Mouse (Mus musculus) heart, postnatal 14 days (tissue): ENCODE measurements around the gene Lag3. TPM values are rescaled to one million over a fixed set of nuclear protein-coding genes. Genes with fewer than 3 reads are reported as not detected.
A peak's percentile ranks its signal among the peaks of the same experiment; 100 is the strongest.

Source experiments
- DNase-seq, 2 experiments: peaks; one replicate each; pipeline ENCODE4 v3.0.0; 2021 to 2022
- intact Hi-C: fragments of 180-260 bp; cut with DNase I; formaldehyde crosslinking; loops from one replicate; pipeline ENCODE4 v1.15.1; 2025
- total RNA-seq, 2 experiments: library from RNA; stranded (reverse); gene quantifications; 2 replicates each; pipeline ENCODE4 v1.2.3; 2021

Lag3 gene
- total RNA-seq, 2 experiments from 2014 or later: 0.62 to 0.80 TPM

DNA sequence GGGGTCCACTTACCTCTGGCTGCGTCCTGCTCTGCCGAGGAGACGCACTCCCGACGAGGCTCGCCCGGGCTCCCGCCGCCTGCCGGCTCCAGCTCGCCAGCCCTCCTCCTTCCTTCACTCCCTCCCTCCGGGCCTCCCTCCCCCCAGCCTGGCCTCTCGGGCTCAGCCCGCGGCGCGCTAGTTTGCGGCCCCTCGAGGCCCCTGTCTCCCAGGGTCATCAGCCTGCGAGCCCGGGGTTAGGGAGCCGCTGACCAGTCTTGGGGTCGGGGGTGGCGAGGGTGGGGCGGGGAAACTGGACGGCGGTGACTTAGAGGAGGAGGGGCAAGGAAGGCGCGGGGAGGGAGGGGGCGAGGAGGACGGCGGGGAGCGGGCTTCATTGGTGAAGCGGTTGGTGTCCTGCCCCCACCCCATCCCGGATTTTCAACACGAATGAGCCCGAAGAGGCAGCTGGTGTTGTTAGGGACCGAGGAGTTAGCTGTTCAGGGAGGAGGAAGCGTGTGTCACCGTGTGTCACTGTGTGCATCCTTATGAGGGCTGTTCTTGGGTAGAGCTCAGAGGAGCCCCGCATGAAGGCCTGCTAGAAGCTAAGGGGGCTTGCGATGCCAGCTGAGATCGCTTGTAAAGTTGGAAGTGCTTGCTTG, 47.7 kb downstream of the Lag3 start, which contains the start of gene Gpr162:
TSS of gene Gpr162 (minus strand) at position 326 of the 641 bp plus-strand sequence.
- intact Hi-C loops: loop anchor here (5.0 kb wide), 1 partner anchor 219 kb away; no protein-coding TSS in a partner anchor
- DNase-seq: peak; percentile 66 to 73

GRCm38 (mm10) chr6:124863125-124863657, 48.3 kb downstream of the Lag3 start:
- intact Hi-C loops: loop anchor here (5.0 kb wide), 1 partner anchor 219 kb away; no protein-coding TSS in a partner anchor
- no peak for DNase-seq

- no peak for DNase-seq
- intact Hi-C loops: loop anchor here (5.0 kb wide), 1 partner anchor 220 kb away; no protein-coding TSS in a partner anchor
Measured at GRCm38 (mm10) chr6:124862406-124863124, 48.9 kb downstream of the Lag3 start.

DNA sequence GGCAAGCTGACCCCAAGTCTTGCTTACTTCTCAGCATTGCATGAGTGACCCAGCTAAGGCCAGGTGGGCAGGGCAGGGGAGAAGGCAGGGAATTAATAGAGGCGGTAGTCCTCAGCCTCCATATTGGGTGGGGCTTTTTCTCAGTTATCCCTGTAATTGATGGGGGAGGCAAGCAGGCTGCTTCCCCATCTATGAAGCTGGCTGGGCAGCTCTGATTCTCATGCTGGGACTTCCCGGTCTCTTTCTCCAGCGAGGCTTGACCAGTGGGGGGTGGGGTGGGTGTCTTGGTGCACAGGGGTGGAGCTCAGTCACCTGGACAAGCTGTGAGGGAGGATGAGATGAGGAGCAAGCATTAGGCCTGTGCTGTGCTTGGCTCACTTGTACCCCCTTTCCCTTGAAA, 49.7 kb downstream of the Lag3 start:
- intact Hi-C loops: loop anchor here (2.0 to 5.0 kb wide), 2 partner anchors 41 to 220 kb away; no protein-coding TSS in a partner anchor

DNA sequence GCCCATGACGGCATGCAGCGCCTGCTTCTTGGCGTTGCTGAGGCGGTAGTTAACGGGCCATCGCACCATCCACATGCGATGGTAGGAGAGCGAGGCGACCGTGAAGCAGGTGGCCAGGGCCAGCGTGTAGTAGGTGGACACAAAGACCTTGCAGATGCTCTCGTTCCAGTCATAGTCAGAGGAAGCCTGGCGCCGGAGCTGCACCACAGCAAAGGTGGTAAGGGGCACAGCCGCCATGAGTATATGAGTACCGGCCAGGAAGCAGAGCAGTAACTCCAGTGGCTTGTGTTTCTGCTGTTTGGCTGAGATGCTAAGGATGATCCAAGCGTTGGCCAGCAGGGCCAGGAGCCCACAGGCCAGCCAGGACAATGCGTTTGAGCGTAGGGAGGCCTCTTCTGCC, 50.2 kb downstream of the Lag3 start:
- intact Hi-C loops: loop anchor here (2.0 to 5.0 kb wide), 2 partner anchors 42 to 221 kb away; no protein-coding TSS in a partner anchor

More for the DNA sequence above, 49.7 kb downstream of the Lag3 start:
- no peak for DNase-seq

DNA sequence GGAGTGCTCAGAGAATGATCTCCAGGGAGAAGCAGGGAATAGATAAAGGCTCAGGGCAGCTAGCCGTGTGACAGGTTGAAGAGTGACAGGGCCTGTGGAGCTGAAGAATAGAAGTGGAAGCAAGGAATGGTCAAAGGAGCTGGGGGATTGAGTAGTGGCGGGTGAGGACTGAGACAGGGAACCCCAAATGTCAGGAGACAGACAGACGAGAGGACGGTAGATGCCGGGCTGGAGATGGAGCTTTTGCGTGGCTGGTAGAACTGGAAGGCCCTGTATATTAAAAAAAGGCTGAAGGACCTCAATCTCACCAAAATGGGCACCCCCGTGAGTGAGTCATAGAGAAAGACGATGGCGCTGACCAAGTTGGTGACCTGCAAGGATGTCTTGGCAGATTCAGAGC, 51.0 kb downstream of the Lag3 start:
- intact Hi-C loops: loop anchor here (2.0 to 5.0 kb wide), 2 partner anchors 42 to 222 kb away; no protein-coding TSS in a partner anchor
- DNase-seq: no peak

More for the DNA sequence above, 50.2 kb downstream of the Lag3 start:
- no peak for DNase-seq

DNA sequence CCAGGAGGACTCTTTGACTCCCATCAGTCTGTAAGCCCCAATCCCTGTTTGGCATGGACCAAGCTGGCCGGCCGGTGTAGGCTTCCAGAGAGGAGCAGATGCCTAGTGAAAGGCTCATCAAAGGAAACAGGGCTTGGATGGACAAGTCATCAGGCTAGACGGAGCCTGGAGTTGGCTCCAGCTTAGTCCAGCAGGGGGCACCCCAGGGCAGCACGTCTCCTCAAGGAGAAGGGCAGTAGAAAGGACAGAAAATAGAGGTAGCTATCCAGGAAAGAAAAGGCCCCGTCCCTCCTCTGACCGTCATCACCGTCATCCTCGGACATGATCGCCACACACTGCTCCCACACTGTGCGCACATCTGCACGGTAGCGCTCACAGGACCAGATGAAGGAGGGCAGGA, 51.8 kb downstream of the Lag3 start:
- intact Hi-C loops: loop anchor here (1.0 to 10.0 kb wide), 4 partner anchors 43 to 223 kb away; partner anchors contain the start of gene Cops7a
- DNase-seq: peak; percentile 90 to 94

- intact Hi-C loops: loop anchor here (1.0 to 10.0 kb wide), 2 partner anchors 72 to 106 kb away; partner anchors contain the start of gene Cops7a
- no peak for DNase-seq
Measured at GRCm38 (mm10) chr6:124858561-124859318, 52.8 kb downstream of the Lag3 start.

GRCm38 (mm10) chr6:124857840-124858530, 53.5 kb downstream of the Lag3 start:
- DNase-seq: no peak
- intact Hi-C loops: loop anchor here (10.0 kb wide), 1 partner anchor 107 kb away; the partner anchor contains the start of gene Cops7a

DNA sequence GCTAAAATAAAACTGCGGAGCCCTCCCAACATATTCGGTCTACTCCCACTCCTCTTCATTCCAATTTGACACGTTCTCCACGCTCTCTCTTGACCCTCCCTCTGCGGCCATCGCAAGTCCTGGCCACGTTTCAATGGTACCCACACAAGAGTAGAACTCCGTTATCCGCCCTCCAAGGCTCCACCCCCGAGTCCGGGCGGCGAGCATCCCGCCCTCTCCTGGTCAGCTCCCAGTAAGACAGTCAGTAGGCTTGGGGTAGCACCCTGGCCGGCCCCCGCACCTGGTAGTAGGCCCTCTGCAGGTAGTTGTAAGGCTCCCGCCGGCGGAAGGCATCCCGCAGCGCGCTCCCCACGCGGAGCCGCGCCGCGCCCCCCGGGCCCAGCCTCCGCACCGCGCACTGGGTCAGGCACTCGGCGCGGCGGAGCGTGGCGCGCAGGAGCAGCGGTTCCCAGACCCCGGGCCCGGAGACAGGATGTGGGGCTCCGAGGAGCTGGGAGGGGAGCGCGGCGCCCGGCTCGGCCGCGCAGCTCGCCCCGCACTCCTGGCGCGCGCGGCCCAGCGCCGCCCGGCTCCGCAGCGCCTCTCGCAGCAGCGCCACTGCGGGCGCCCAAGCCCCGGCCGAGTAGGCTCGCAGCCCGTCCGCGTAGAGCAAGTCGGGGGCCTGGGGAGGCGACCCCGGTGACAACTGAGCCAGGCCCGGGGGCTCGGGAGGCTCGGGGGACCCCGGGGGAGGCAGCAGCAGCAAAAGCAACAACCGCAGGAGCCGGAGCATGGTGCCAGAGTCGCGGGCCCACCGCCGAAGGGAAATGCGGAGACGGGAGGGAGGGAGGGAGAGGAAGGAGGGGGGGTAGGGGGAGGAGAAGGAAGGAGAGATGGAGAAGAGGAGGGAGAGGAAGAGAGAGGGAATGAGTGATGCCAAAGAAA, 54.3 kb downstream of the Lag3 start, which contains the start of gene P3h3:
TSS of gene P3h3 (minus strand) at position 837 of the 924 bp plus-strand sequence.
- intact Hi-C loops: loop anchor here (10.0 kb wide), 1 partner anchor 108 kb away; the partner anchor contains the start of gene Cops7a
- DNase-seq: peak; percentile 82 to 86

GRCm38 (mm10) chr6:124856321-124856720, 55.2 kb downstream of the Lag3 start:
- intact Hi-C loops: loop anchor here (10.0 kb wide), 1 partner anchor 108 kb away; the partner anchor contains the start of gene Cops7a
- no peak for DNase-seq

- no peak for DNase-seq
- intact Hi-C loops: loop anchor here (10.0 kb wide), 1 partner anchor 110 kb away; the partner anchor contains the start of gene Cops7a
Measured at GRCm38 (mm10) chr6:124854647-124855046, 56.9 kb downstream of the Lag3 start.

Other genes starting within 250 kb of the Lag3 start
- 10 to 100 TPM; 54.0 to 56.7 TPM for gene Lpcat3, start 248.7 kb downstream of the Lag3 start, total RNA-seq
- 10 to 100 TPM; 58.8 to 68.4 TPM for gene Emg1, start 199.5 kb downstream of the Lag3 start, total RNA-seq
- gene Phb2, start 199.4 kb downstream of the Lag3 start, total RNA-seq: 100 to 1,000 TPM; 326 to 358 TPM
- 1 to 10 TPM; 4.2 to 8.5 TPM for gene Ptpn6, start 173.0 kb downstream of the Lag3 start, total RNA-seq
- 100 to 1,000 TPM; 323 to 327 TPM for gene Grcc10, start 170.3 kb downstream of the Lag3 start, total RNA-seq
- gene Gm45234, start 155.7 kb downstream of the Lag3 start, total RNA-seq: 1 to 10 TPM in 1 of 2 experiments, not detected in 1; 1.5 TPM
- 10 to 100 TPM; 48.1 to 48.9 TPM for gene Atn1, start 155.2 kb downstream of the Lag3 start, total RNA-seq
- 1 to 10 TPM; 2.6 to 4.0 TPM for gene Eno2, start 142.0 kb downstream of the Lag3 start, total RNA-seq
- gene Lrrc23, start 132.0 kb downstream of the Lag3 start, total RNA-seq: 1 to 10 TPM in 1 of 2 experiments, under 1 TPM in 1; 0.51 to 1.0 TPM
- gene Spsb2, start 103.0 kb downstream of the Lag3 start, total RNA-seq: 1 to 10 TPM; 3.2 to 3.5 TPM
- gene Tpi1, start 97.4 kb downstream of the Lag3 start, total RNA-seq: 100 to 1,000 TPM; 772 to 817 TPM
- gene Usp5, start 82.2 kb downstream of the Lag3 start, total RNA-seq: 10 to 100 TPM; 78.2 TPM
- 1 to 10 TPM; 3.5 to 9.6 TPM for gene Cdca3, start 82.2 kb downstream of the Lag3 start, total RNA-seq
- gene Gnb3, start 71.4 kb downstream of the Lag3 start, total RNA-seq: 1 to 10 TPM; 2.8 to 3.3 TPM
- 10 to 100 TPM; 17.9 to 19.5 TPM for gene P3h3, start 54.0 kb downstream of the Lag3 start, total RNA-seq
- gene Gpr162, start 47.7 kb downstream of the Lag3 start, total RNA-seq: 1 to 10 TPM; 1.8 to 2.4 TPM
- 10 to 100 TPM in 1 of 2 experiments, 1 to 10 TPM in 1; 1.2 to 12.3 TPM for gene Cd4, start 23.5 kb downstream of the Lag3 start, total RNA-seq
- gene Ptms, start 8.4 kb upstream of the Lag3 start, total RNA-seq: 100 to 1,000 TPM; 369 to 378 TPM
- 100 to 1,000 TPM; 214 to 217 TPM for gene Mlf2, start 19.7 kb upstream of the Lag3 start, total RNA-seq
- 10 to 100 TPM; 90.1 to 99.6 TPM for gene Cops7a, start 53.8 kb upstream of the Lag3 start, total RNA-seq
- under 1 TPM; 0.60 to 0.66 TPM for gene Pianp, start 85.0 kb upstream of the Lag3 start, total RNA-seq
- gene Zfp384, start 97.4 kb upstream of the Lag3 start, total RNA-seq: 10 to 100 TPM; 24.4 to 24.8 TPM
- gene Ing4, start 128.1 kb upstream of the Lag3 start, total RNA-seq: 10 to 100 TPM; 40.6 to 41.9 TPM
- gene Acrbp, start 138.0 kb upstream of the Lag3 start, total RNA-seq: 1 to 10 TPM; 3.8 to 4.5 TPM
- gene Lpar5, start 156.2 kb upstream of the Lag3 start, total RNA-seq: under 1 TPM; 0.41 to 0.83 TPM
- 100 to 1,000 TPM; 141 to 145 TPM for gene Chd4, start 184.3 kb upstream of the Lag3 start, total RNA-seq
- gene Nop2, start 220.2 kb upstream of the Lag3 start, total RNA-seq: 10 to 100 TPM; 16.2 to 19.9 TPM
- 10 to 100 TPM in 1 of 2 experiments, 1 to 10 TPM in 1; 10.0 to 16.1 TPM for gene Iffo1, start 233.5 kb upstream of the Lag3 start, total RNA-seq